Mouse (Mus musculus) lung, adult 2 months (tissue): Measurements from ENCODE around the gene Grb2. TPM values are rescaled to one million over a fixed set of nuclear protein-coding genes. Genes with fewer than 3 reads are reported as not detected.

ENCODE experiments used
- DNase-seq: peaks from one replicate; pipeline ENCODE4 v3.0.0; 2022
- H3K4me1 ChIP-seq: fragments of 200-500 bp; 2 replicates; pipeline ENCODE4 v1.6.1; 2011; ENCODE audit warnings: low read length; ENCODE audit not compliant: control insufficient read depth, insufficient read depth
- H3K4me3 ChIP-seq: fragments of 200-500 bp; replicated peaks from 2 replicates; pipeline ENCODE3; 2011; ENCODE audit warnings: low read depth, mild to moderate bottlenecking, control low read depth, low read length; ENCODE audit errors: extremely low read depth
- CTCF ChIP-seq: fragments of 200-500 bp; IDR thresholded peaks from 2 replicates; pipeline ENCODE4 v1.5.1; 2011; ENCODE audit warnings: mild to moderate bottlenecking, low read length, control low read depth; ENCODE audit not compliant: insufficient read depth
- POLR2A ChIP-seq: fragments of 200-500 bp; IDR thresholded peaks from 2 replicates; pipeline ENCODE4 v1.6.1; 2011; ENCODE audit warnings: low read depth, mild to moderate bottlenecking, control low read depth, low read length, borderline replicate concordance; ENCODE audit errors: extremely low read depth
- WGBS: fragments of 180-500 bp; shearing (Covaris S2); methylation state at CpG from one replicate; pipeline ENCODE4 v1.1.7; 2018; 5-methylcytosine and 5-hydroxymethylcytosine counted together
- polyA plus RNA-seq: library from polyadenylated mRNA; depleted of rRNA; stranded (reverse); fragments of >200 nt; gene quantifications from 2 replicates; pipeline ENCODE4 v1.2.3, GENCODE M21; 2012

The Grb2 gene
- polyA plus RNA-seq, 1 experiment: 46.6 TPM

DNA sequence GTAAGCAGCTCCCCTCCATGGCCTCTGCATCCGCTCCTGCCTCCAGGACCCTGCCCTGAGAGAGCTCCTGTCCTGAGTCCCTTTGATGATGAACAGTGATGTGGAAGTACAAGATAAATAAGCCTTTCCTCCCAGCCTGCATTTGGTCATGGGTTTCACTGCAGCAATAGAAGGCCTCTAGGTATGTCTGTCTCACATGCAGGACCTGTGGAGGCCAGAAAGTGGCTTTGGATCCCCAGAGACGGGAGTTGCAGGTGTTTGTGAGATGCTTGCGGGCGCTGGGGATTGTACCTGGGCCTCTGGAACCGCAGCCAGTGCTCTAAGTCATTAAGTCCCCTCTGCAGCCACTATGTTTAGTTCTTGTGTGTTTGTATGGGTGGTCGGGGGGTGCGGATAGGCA is 88.4 kb downstream of the Grb2 start:
- no peak for DNase-seq
- H3K4me1 ChIP-seq: no peaks in the 10 kb centered on the region
- TF ChIP-seq POLR2A (no peak), CTCF (no peak)
- no peak overlapping the region for H3K4me3 ChIP-seq
- 93% methylated on average over 7 of the region's 7 CpGs for WGBS

- WGBS: 86% methylated on average over 16 of the region's 16 CpGs
- Histone ChIP-seq H3K4me3 (no peak overlapping the region), H3K4me1 (no peaks in the 10 kb centered on the region)
- DNase-seq: no peak
- TF ChIP-seq POLR2A (no peak), CTCF (no peak)
These were observed 89.5 kb downstream of the Grb2 start for GRCm38 (mm10) chr11:115618732-115619516.

- no peak for TF ChIP-seq CTCF
- no peak for TF ChIP-seq POLR2A
- H3K4me1 ChIP-seq: 0 out of 2 replicates have a peak, but pooled peaks cover 3% of the 10 kb centered on the region
- WGBS: 84% methylated on average over 2 of the region's 2 CpGs
- DNase-seq: no peak
- no peak overlapping the region for H3K4me3 ChIP-seq
These were observed 90.4 kb downstream of the Grb2 start for GRCm38 (mm10) chr11:115618001-115618400.

DNA sequence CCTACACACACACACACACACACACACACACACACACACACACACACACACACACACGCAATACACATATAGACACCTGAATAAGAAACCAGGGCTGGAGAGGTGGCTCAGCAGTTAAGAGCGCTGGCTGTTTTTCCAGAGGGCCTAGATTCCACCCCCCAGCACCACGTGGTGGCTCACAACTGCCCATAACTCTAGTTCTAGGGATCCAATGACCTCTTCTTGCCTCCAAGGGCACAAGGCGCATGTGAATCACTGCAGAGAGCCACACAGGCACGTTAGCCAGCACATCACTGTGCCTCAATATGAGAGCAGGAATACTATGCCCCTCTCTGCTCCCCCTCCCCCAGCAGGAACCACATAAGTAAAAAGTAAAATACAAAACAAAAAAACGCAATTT is 91.5 kb downstream of the Grb2 start:
- 85% methylated on average over 6 of the region's 6 CpGs for WGBS
- no peak overlapping the region for H3K4me3 ChIP-seq
- TF ChIP-seq CTCF (no peak), POLR2A (no peak)
- no peak for DNase-seq
- H3K4me1 ChIP-seq: peaks cover 4% of the 10 kb centered on the region

DNA sequence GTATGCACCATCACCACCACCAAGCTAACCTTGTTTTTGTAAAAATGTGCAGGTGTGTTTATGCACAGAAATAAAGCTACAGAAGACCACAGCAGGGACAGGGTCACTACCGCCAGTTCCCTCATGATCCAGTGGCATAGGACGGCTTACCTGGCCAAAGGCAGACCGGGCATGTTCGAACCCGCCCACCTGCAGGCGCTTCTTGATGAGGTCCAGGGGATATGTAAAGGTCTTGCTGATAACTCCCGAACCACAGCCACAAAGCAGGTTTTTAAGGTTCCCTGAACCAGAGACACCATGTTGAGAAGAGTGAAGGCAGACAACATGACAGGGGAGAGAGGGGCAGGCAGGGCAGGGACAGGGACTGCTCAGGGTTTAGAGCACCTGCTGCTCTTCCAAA is 92.0 kb downstream of the Grb2 start:
- Histone ChIP-seq H3K4me3 (no peak overlapping the region), H3K4me1 (peaks cover 8% of the 10 kb centered on the region)
- TF ChIP-seq POLR2A (no peak), CTCF (no peak)
- 92% methylated on average over 7 of the region's 7 CpGs for WGBS
- no peak for DNase-seq

DNA sequence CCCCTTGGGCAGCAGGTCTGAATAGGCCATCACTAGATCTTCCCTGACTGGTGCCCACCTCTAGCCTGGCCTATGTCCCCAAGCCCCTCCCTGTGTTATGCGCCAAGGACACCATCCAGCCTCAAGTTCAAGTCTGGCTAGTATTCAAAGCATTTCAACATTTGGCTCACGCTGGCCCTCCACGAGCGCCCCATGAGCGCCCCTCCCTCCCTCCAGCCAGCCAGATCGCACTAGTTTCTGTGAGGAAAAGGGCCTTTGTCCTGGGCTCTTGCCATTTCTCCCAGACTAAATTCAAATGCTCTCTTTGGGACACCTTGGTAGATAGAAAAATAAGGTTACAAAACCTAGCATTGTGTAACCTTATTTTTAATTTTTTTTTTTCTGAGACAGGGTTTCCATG is 92.5 kb downstream of the Grb2 start:
- H3K4me3 ChIP-seq: no peak overlapping the region
- WGBS: 79% methylated on average over 6 of the region's 6 CpGs
- no peak for DNase-seq
- TF ChIP-seq POLR2A: no peak
- TF ChIP-seq CTCF: no peak
- peaks cover 8% of the 10 kb centered on the region for H3K4me1 ChIP-seq

DNA sequence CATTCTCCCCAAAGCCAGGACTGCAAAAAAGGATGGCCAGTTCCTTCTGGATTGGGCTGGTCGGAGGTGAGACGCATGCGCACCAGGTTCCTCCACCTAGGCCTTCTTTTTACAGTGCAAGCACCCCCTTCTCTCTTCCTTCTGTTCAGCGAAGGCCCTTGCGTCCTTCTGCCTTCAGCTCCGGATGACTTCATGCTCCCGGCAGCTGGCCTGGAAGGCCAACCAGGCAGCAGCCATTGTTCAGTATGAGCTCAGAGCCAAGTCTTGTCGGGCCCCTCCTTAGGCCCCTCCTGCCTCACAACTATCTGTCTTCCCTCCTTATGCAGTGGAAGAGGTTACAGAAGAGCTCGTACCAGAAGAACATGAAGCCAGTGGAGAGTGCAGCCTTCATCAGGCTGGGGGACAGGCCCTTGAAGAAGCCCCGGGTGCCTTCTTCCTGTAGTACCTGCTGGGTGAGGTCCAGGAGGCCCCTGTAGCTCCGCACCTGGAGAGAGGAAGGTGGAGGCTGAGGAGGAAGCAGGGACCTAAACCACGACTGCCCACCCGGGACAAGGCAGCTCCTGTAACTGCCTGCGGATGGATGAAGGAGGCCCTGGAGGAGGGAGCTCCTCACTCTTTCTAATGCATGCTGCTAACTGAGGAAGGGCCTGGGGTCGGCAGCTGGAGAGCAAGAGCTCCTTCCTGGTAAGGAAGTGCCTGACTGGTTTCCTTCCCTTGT is 93.1 kb downstream of the Grb2 start:
- no peak for TF ChIP-seq CTCF
- TF ChIP-seq POLR2A: no peak
- Histone ChIP-seq H3K4me1 (peaks cover 8% of the 10 kb centered on the region), H3K4me3 (no peak overlapping the region)
- no peak for DNase-seq
- WGBS: 70% methylated on average over 15 of the region's 15 CpGs

DNA sequence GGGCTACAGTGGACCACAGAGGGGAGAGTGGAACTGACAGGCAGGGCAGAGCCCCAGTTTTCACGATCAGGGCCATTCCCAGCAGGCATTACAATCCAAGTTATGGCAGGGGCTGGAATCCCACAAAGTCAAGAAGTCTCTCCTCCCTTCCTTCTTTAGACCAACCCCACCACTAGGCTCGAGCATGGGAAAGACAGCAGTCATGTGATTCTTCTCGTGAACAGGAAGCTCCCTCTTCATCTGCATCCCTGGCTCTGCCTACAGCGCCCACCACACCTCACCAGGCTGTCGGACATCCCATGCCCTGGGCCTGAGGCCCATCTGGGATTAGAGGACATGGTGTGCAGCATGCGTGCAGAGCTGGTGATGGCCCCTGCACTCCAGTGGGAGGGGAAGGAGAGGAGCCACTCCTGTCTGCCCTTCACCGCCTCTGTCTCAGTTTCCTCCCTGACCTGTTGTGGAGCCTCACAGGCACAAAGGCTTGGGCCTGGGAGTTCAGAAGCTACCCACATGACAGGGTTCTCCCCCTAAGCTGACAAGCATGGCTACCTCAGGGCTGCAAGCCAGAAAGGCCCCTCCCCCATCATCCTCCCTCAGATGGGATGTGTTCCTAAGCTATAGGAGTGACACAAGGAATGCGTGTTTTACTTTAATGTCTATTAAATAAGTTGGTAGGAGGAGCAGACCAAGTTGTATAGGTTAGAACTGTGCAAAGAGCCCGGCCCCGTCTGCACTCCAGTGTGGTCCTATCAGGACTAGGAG is 93.9 kb downstream of the Grb2 start:
- no peak overlapping the region for H3K4me3 ChIP-seq
- peaks cover 8% of the 10 kb centered on the region for H3K4me1 ChIP-seq
- DNase-seq: no peak
- 77% methylated on average over 10 of the region's 10 CpGs for WGBS
- TF ChIP-seq POLR2A (no peak), CTCF (no peak)

- DNase-seq: no peak
- H3K4me1 ChIP-seq: peaks cover 8% of the 10 kb centered on the region
- TF ChIP-seq CTCF (no peak), POLR2A (no peak)
- peak overlapping the region; percentile 81 for H3K4me3 ChIP-seq
- WGBS: 0% methylated on average over 16 of the region's 16 CpGs
These were observed 95.1 kb downstream of the Grb2 start for GRCm38 (mm10) chr11:115613138-115613945.
